Mouse (Mus musculus) adrenal gland, adult 18-20 months (tissue): ENCODE measurements at regions not wholly inside any gene's neighbourhood (a gene's known extent, or its start where the extent isn't known, plus 50 kb on each side); places are given as distances from the start of the nearest gene placed in this dataset.

ENCODE experiments used
- DNase-seq, 2 experiments: peaks; one replicate each; pipeline ENCODE4 v3.0.0; 2021 to 2022; ENCODE audit warnings: low spot score in 2 of 2

- no peak for DNase-seq
Measured at GRCm38 (mm10) chr15:60632789-60633456, 220.7 kb downstream of the Fam84b start.

- DNase-seq = no peak
Measured at GRCm38 (mm10) chr15:60630756-60631402, 222.7 kb downstream of the Fam84b start.

- DNase-seq = no peak
Measured at GRCm38 (mm10) chr15:60618801-60619200, 234.8 kb downstream of the Fam84b start.

DNA sequence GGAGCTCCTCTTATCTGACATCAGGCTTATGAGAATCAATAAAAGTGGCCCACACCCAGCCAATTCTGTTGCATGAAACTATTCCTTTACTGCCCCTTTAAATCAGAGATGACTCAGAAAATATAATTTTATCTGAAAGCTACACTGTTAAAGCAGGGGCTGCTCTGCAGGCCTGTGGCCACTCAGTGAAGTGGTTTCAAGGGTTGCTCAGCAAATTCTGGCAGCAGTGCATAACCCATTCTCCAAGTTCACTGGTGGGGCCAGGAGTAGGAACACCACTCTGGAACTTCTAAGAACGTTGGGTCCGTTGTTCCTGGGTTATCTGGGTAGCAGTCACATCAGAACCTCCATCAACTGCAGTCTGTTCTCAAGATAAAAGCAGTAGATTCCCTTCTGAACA is 236.2 kb downstream of the Fam84b start:
- no peak for DNase-seq

GRCm38 (mm10) chr15:60601885-60602284 is 251.7 kb downstream of the Fam84b start:
- no peak for DNase-seq

- DNase-seq = no peak
Measured at GRCm38 (mm10) chr15:60577084-60577483, 276.5 kb downstream of the Fam84b start.

DNA sequence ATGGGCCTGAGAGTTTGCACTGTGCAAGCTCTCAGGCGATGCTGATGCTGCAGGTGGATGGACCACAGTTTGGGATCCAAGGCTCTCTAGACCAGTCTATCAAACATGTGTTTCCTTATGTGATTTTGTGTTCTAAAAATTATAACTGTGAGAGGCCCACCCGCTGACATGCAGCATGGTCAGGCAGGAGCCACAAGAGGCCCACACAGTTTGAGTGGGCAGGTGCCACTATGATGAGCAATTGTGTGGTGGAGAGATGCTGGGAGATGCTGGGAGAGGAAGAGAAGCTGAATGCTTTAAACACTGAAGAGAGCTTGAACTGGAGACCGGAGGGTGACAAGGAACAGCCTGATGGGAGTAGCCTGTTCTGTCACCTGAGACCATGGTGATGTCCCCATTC is 287.3 kb downstream of the Fam84b start:
- DNase-seq = no peak

DNA sequence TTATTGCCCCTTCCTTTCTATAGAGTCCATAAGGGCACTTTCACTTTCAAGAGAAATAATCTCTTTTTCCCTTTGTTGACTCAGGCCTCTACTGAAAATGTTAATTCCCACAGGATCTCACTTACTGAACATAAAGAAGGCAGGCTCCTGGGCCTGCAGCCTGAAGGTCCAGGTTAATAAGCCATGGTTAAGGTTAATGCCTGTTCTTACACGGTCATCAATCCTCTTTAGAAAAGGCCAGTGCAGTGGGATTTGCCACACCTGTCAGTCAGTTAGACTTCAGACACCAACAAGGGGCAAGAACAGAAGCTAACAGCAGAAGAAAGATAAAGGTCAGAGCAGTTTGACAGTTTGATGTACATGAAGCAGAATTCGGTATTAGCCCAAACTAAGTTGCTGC is 288.6 kb downstream of the Fam84b start:
- no peak for DNase-seq

DNA sequence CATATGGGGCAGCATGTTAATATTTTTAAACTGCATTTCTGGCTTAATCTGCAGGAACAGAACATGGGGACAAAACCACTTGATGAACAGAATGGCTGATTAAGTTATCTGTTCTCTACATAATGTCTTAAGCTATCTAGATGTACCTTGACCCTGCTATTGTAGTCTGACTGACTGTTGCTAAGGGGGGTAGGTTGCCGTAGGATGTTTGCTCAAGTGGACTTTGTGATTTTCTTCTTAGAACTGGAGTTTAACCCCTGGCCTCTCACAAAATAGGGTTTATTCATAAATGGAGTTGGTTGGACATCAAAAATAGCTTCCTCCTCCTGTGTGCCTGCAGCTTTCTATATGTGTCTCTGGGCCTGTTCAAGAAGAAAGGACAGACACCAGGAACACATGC is 292.9 kb downstream of the Fam84b start:
- DNase-seq = no peak

- no peak for DNase-seq
Measured at GRCm38 (mm10) chr15:60555691-60556090, 297.9 kb downstream of the Fam84b start.

DNA sequence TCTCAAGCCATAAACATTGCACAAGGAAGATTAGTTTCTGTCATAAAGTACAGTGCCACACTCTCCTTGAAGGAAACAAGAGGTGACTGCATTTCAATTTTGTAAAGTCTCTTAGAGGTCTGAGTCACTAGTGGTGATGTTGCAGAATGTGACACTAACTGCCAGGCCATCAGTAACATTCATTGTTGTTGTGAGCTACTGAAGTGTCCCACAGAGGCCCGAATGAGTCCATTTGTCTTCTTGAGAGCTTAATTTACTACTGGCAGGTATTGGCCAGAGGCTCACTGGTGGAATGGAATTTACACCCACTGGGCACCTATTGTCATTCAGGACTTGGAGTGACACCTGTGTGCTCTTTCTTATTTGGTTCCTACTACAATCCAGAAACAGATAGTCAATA is 299.0 kb downstream of the Fam84b start:
- DNase-seq = no peak

GRCm38 (mm10) chr15:60548045-60548444 is 305.5 kb downstream of the Fam84b start:
- DNase-seq = no peak

- DNase-seq = no peak
Measured at GRCm38 (mm10) chr15:60537191-60537590, 316.4 kb downstream of the Fam84b start.

DNA sequence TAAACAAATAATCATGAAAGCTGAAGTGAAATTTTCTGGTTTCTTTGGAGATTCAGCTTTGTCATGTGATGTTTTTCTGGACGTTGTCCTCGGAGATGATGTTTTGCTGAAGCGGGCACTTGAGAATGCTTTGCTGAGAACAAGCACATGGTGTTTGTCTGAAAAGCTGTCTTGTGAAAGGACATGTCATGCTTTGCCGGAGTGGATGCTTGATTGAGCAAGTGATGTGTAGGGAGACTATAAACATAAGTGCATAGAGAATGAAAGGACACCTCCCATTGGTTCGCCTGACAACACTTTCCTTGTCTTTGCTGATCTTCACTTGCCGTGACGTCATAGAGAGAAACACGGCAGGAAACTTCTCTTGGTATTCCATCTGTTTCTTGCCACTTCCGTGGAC is 318.9 kb downstream of the Fam84b start:
- no peak for DNase-seq

- DNase-seq = no peak
Measured at GRCm38 (mm10) chr15:60516810-60517209, 336.8 kb downstream of the Fam84b start.

DNA sequence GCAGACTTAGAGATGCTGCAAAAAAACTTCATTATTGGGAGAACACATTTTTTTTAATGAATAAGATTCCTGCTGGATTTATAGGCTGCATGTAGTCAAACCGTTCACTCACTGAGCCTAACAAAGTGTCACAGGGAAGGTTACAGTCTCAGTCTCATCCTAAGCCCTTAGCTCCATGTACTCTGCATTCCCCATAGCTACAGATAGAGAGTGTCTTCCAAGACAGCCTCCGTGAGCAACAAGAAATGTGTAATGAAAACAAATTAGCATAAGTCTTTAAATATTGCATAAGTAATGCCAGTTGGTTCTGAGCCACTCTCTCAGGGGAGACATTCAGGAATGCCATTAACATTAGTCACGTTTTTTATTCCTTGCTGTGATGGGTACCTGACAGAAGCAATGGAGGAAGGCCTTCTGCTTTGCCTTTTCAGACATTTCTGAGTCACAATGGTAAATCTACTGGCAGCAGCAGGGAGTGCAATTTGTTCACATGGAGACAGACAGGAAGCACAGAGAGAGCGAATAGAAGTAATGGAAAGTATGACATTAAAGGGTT is 376.7 kb downstream of the Fam84b start:
- DNase-seq = no peak

GRCm38 (mm10) chr15:60475086-60475485 is 378.5 kb downstream of the Fam84b start:
- DNase-seq = no peak

DNA sequence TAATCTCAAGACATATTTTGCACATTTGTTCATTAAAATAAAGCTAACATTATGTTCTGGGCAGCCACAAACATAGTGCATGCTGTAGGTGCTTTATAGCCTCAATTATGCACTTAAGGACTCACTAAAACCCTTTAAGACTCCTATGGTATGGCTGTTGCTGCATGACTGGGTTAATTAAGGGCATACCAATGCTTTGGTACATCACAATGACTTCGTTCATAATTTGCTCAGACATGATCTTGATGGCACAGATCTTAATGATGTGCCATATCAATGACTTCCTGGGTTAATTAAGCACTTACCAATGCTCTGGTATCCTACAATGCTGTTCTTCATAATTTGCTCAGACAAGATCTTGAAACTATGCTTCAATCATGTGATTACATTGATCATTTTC is 415.5 kb upstream of the 4933412E24Rik start:
- DNase-seq = no peak

- no peak for DNase-seq
Measured at GRCm38 (mm10) chr15:60419081-60419480, 402.7 kb upstream of the 4933412E24Rik start.

DNA sequence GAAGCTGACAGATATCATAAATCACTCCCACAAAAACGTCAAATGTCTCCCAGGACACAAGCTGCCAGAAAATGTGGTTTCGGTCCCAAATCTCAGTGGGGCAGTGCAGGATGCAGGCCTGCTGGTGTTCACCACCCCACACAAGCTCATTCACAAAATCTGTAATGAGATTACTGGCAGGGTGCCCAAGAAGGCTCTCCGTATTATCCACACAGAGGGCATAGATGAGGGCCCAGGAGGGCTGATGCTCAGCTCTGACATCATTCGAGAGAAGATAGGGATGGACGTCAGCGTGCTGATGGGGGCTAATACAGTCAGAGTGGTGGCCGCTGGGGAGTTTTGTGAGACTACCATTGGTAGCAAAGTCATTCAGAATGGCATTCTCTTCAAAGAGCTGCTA is 375.9 kb upstream of the 4933412E24Rik start:
- DNase-seq = no peak

- DNase-seq = no peak
Measured at GRCm38 (mm10) chr15:60390336-60390735, 373.9 kb upstream of the 4933412E24Rik start.

- no peak for DNase-seq
Measured at GRCm38 (mm10) chr15:60387962-60388361, 371.5 kb upstream of the 4933412E24Rik start.
